Comparison of ENCODE assay signal across 22 mouse cellular contexts in the genomic region with DNA sequence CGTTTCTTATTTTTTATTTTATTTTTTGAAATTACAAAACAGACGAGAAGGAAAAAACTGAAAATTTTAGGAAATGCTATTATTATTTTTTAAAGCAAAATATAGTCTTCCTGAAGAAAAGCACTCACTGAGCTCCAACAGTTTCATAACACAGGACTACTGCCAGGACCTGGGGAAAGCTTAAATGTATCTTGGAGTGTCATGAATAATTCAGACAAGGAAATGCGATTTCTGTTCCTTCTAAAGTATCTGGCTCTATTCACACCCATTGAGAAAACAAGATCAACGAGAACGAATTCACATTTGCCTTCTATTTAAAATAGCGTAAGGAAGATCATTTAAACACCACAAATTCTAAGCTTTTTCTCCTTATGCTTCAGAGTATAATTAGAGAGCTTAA.
DNase-seq lines count a peak whose midpoint lies in the region; ATAC-seq and TF ChIP-seq lines count a peak whose summit lies in the region.
"Had no signal": no experiment of that assay in that cellular context is flagged by ENCODE, and none has a peak within 500 bp of the region (broad histone marks: within the 10 kb centered on the region; RNA-seq: fewer than 3 reads in every experiment).

No protein-coding gene starts in this region.

- TF ChIP-seq EP300 in heart, postnatal 0 days (IDR thresholded peaks at IDR 0.05; ENCODE audit: low read depth), result no peak

- no peaks in the 10 kb centered on the region for H3K36me3 ChIP-seq in forebrain, embryonic 16.5 days (ENCODE audit: control insufficient read depth, insufficient read depth)
- no peaks in the 10 kb centered on the region for H3K36me3 ChIP-seq in forebrain, embryonic 14.5 days (ENCODE audit: control insufficient read depth, insufficient read depth, low read length)
- H3K36me3 ChIP-seq in heart, postnatal 0 days (replicated peaks; ENCODE audit: control insufficient read depth, insufficient read depth, low read length), result no peaks in the 10 kb centered on the region
- H3K36me3 ChIP-seq: embryonic facial prominence, embryonic 15.5 days; heart, embryonic 13.5 days; hindbrain, embryonic 10.5 days; intestine, embryonic 15.5 days had no signal

- ATAC-seq in forebrain, embryonic 16.5 days, result peak; percentile 68
- no peak for ATAC-seq in forebrain, embryonic 14.5 days
- no peak for ATAC-seq in heart, postnatal 0 days (ENCODE audit: insufficient read depth, low read depth)
- ATAC-seq: intestine, embryonic 15.5 days had no signal

- no peaks in the 10 kb centered on the region for H3K27me3 ChIP-seq in forebrain, embryonic 16.5 days (replicated peaks; ENCODE audit: control insufficient read depth, insufficient read depth, low read length)
- no peaks in the 10 kb centered on the region for H3K27me3 ChIP-seq in forebrain, embryonic 14.5 days (replicated peaks; ENCODE audit: control insufficient read depth, insufficient read depth, low read length)
- no peaks in the 10 kb centered on the region for H3K27me3 ChIP-seq in heart, postnatal 0 days (ENCODE audit: control insufficient read depth, insufficient read depth, low read length)
- H3K27me3 ChIP-seq: embryonic facial prominence, embryonic 15.5 days; heart, embryonic 13.5 days; intestine, embryonic 15.5 days had no signal

- H3K27ac ChIP-seq in forebrain, embryonic 16.5 days (ENCODE audit: low read length), result no peak overlapping the region
- H3K27ac ChIP-seq in forebrain, embryonic 14.5 days (ENCODE audit: low read depth, low read length), result no peak overlapping the region
- peak overlapping the region; percentile 48 for H3K27ac ChIP-seq in heart, postnatal 0 days (ENCODE audit: low read depth)
- H3K27ac ChIP-seq: embryonic facial prominence, embryonic 15.5 days; forebrain, embryonic 10.5 days; gastrocnemius, adult 2 months; hindbrain, embryonic 10.5 days; hindbrain, embryonic 14.5 days; intestine, embryonic 15.5 days had no signal

- no peak for TF ChIP-seq CTCF in heart, postnatal 0 days (IDR thresholded peaks at IDR 0.05; ENCODE audit: low read depth)
- TF ChIP-seq CTCF in brain, embryonic 14.5 days (IDR thresholded peaks at IDR 0.05; ENCODE audit: borderline replicate concordance, extremely low read depth, insufficient read depth, insufficient read length), result no peak

- DNase-seq in forebrain, embryonic 14.5 days (ENCODE audit: low spot score), result no peak
- DNase-seq in heart, postnatal 0 days (ENCODE audit: low spot score), result no peak
- no peak for DNase-seq in heart, postnatal 25 days (ENCODE audit: low spot score)
- peak; percentile 41 for DNase-seq in brain, embryonic 14.5 days (ENCODE audit: low read depth)
- no peak for DNase-seq in cerebellum, adult 11 months
- DNase-seq: adrenal gland, adult 2 months; adrenal gland, postnatal 25 days; cerebellum, adult 11-12 months; cerebellum, adult 9-10 months; cerebellum, postnatal 25 days; gastrocnemius, adult 2 months; gastrocnemius, postnatal 25 days; heart, postnatal 10 days; kidney, adult 18-20 months had no signal

- no peak overlapping the region for H3K4me3 ChIP-seq in forebrain, embryonic 16.5 days (replicated peaks; ENCODE audit: low read length)
- H3K4me3 ChIP-seq in forebrain, embryonic 14.5 days (ENCODE audit: low read depth, low read length), result no peak overlapping the region
- H3K4me3 ChIP-seq in heart, postnatal 0 days (ENCODE audit: low read depth, low read length), result no peak overlapping the region
- H3K4me3 ChIP-seq: embryonic facial prominence, embryonic 15.5 days; erythroblast, embryonic 14.5 days; forebrain, embryonic 10.5 days; gastrocnemius, adult 2 months; heart, embryonic 13.5 days; hindbrain, embryonic 10.5 days; intestine, embryonic 15.5 days had no signal

- peaks cover 10% of the 10 kb centered on the region for H3K4me1 ChIP-seq in forebrain, embryonic 16.5 days (replicated peaks; ENCODE audit: control insufficient read depth, insufficient read depth, low read length)
- peaks cover 11% of the 10 kb centered on the region for H3K4me1 ChIP-seq in forebrain, embryonic 14.5 days (ENCODE audit: control insufficient read depth, insufficient read depth, low read length)
- peaks cover 23% of the 10 kb centered on the region; the same call in 1 of the 2 replicates for H3K4me1 ChIP-seq in heart, postnatal 0 days (ENCODE audit: control insufficient read depth, insufficient read depth)
- H3K4me1 ChIP-seq: embryonic facial prominence, embryonic 15.5 days; hindbrain, embryonic 10.5 days; intestine, embryonic 15.5 days had no signal

- intact Hi-C loops in heart, postnatal 25 days (cut with DNase I), result no loop called here

- H3K9me3 ChIP-seq in forebrain, embryonic 16.5 days (ENCODE audit: control insufficient read depth, low read length), result no peaks in the 10 kb centered on the region
- H3K9me3 ChIP-seq in forebrain, embryonic 14.5 days (replicated peaks; ENCODE audit: control insufficient read depth, low read length), result no peaks in the 10 kb centered on the region
- no peaks in the 10 kb centered on the region for H3K9me3 ChIP-seq in heart, postnatal 0 days (replicated peaks; ENCODE audit: control insufficient read depth, low read length)
- H3K9me3 ChIP-seq: embryonic facial prominence, embryonic 15.5 days; forebrain, embryonic 10.5 days; heart, embryonic 13.5 days; hindbrain, embryonic 10.5 days; intestine, embryonic 15.5 days had no signal

- 37% methylated on average over 6 of the region's 6 CpGs for WGBS in forebrain, embryonic 16.5 days
- WGBS in forebrain, embryonic 14.5 days, result 58% methylated on average over 6 of the region's 6 CpGs
- 69% methylated on average over 6 of the region's 6 CpGs for WGBS in heart, postnatal 0 days

- H3K4me2 ChIP-seq in forebrain, embryonic 16.5 days (ENCODE audit: low read length), result no peak overlapping the region
- H3K4me2 ChIP-seq in forebrain, embryonic 14.5 days (ENCODE audit: low read length), result no peak overlapping the region
- peak overlapping the region; percentile 43 for H3K4me2 ChIP-seq in heart, postnatal 0 days (ENCODE audit: low read depth, low read length)
- H3K4me2 ChIP-seq: embryonic facial prominence, embryonic 15.5 days; heart, embryonic 13.5 days; hindbrain, embryonic 14.5 days; intestine, embryonic 15.5 days had no signal

- no peak overlapping the region for H3K9ac ChIP-seq in forebrain, embryonic 16.5 days (replicated peaks; ENCODE audit: low read depth, low read length)
- H3K9ac ChIP-seq in forebrain, embryonic 14.5 days (ENCODE audit: low read length), result no peak overlapping the region
- H3K9ac ChIP-seq in heart, postnatal 0 days (replicated peaks; ENCODE audit: low read depth, low read length), result no peak overlapping the region; the same call in 1 of the 2 replicates
- H3K9ac ChIP-seq: embryonic facial prominence, embryonic 15.5 days; hindbrain, embryonic 14.5 days; intestine, embryonic 15.5 days had no signal

- TF ChIP-seq POLR2A in brain, embryonic 14.5 days (IDR thresholded peaks at IDR 0.05; ENCODE audit: borderline replicate concordance, extremely low read depth, insufficient read depth, insufficient read length, poor library complexity, severe bottlenecking), result no peak
